Mouse (Mus musculus) MEL (cell line): ENCODE results near the gene Arhgap9.

Experiments used
- CTCF ChIP-seq, 3 experiments: IDR thresholded peaks in 2 of 3; conservative IDR thresholded peaks in 1 of 3; 2 replicates each; pipeline ENCODE4 v1.5.1; 2011 to 2012; ENCODE audit warnings: low read length in 3 of 3, low read depth in 2 of 3, mild to moderate bottlenecking in 2 of 3, improper control_type of control experiment in 1 of 3, inconsistent platforms in 1 of 3, mixed read lengths in 1 of 3, moderate library complexity in 1 of 3; ENCODE audit not compliant: control insufficient read depth in 1 of 3, insufficient read depth in 1 of 3, poor library complexity in 1 of 3, severe bottlenecking in 1 of 3
- EP300 ChIP-seq, 2 experiments: IDR thresholded peaks; 2 replicates each; pipeline ENCODE4 v1.6.1; 2011; ENCODE audit warnings: improper control_type of control experiment in 2 of 2, low read length in 2 of 2, low read depth in 1 of 2, mild to moderate bottlenecking in 1 of 2
- GATA1 ChIP-seq: IDR thresholded peaks from 2 replicates; pipeline ENCODE4 v1.6.1; 2011; ENCODE audit warnings: low read depth, low read length, improper control_type of control experiment
- HCFC1 ChIP-seq: IDR thresholded peaks from 2 replicates; pipeline ENCODE4 v1.6.1; 2012; ENCODE audit warnings: low read depth, mild to moderate bottlenecking, inconsistent platforms, low read length, improper control_type of control experiment, moderate library complexity
- MAZ ChIP-seq: IDR thresholded peaks from 2 replicates; pipeline ENCODE4 v1.6.1; 2012; ENCODE audit warnings: low read depth, mild to moderate bottlenecking, inconsistent platforms, low read length, improper control_type of control experiment
- MXI1 ChIP-seq: IDR thresholded peaks from 2 replicates; pipeline ENCODE4 v1.6.1; 2011; ENCODE audit warnings: mild to moderate bottlenecking, low read depth, low read length, improper control_type of control experiment
- POLR2A ChIP-seq, 2 experiments: IDR thresholded peaks; 2 replicates each; pipeline ENCODE4 v1.6.1; 2011 to 2012; ENCODE audit warnings: low read length in 2 of 2, mild to moderate bottlenecking in 2 of 2, control low read depth in 1 of 2, improper control_type of control experiment in 1 of 2, low read depth in 1 of 2, moderate library complexity in 1 of 2; ENCODE audit not compliant: control insufficient read depth in 1 of 2, insufficient read depth in 1 of 2, poor library complexity in 1 of 2
- RAD21 ChIP-seq: IDR thresholded peaks from 2 replicates; pipeline ENCODE4 v1.6.1; 2011; ENCODE audit warnings: mild to moderate bottlenecking, low read depth, low read length, improper control_type of control experiment
- SIN3A ChIP-seq: IDR thresholded peaks from 2 replicates; pipeline ENCODE4 v1.6.1; 2012; ENCODE audit warnings: low read length, improper control_type of control experiment, inconsistent platforms
- SMC3 ChIP-seq: IDR thresholded peaks from 2 replicates; pipeline ENCODE4 v1.6.1; 2011; ENCODE audit warnings: low read depth, low read length, improper control_type of control experiment
- TBP ChIP-seq: IDR thresholded peaks from 2 replicates; pipeline ENCODE4 v1.8.0; 2011; ENCODE audit warnings: low read depth, low read length, improper control_type of control experiment
- USF2 ChIP-seq, 2 experiments: IDR thresholded peaks; 2 replicates each; pipeline ENCODE4 v1.6.1; 2011 to 2012; ENCODE audit warnings: improper control_type of control experiment in 2 of 2, low read length in 2 of 2, borderline replicate concordance in 1 of 2, inconsistent platforms in 1 of 2, low read depth in 1 of 2, mild to moderate bottlenecking in 1 of 2; ENCODE audit not compliant: insufficient read depth in 1 of 2

DNA sequence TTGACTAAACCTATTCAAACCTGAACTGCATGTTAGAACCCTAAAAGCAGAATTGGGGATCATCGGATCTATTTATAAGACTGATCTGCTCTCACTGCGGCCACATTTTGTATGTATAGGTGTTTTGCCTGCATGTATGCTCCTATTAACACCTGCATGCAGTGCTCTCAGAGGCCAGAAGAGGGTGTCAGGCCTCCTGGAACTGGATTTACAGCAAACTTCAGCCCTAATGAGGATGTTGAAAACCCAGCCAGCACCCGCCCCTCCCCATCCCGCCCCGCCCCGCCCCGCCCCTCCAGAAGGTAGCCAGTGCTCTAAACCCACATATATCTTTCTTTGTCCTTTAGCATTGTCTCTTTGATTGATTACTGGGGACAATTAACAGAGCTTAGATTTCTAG, 2.7 kb downstream of the Arhgap9 start:
- TF ChIP-seq CTCF (IDR thresholded peaks at IDR 0.05 in 2 of 3, conservative IDR thresholded peaks at IDR 0.05 in 1 of 3; ENCODE audit: control insufficient read depth in 1 of 3, insufficient read depth in 1 of 3, low read depth in 2 of 3, low read length in 3 of 3, poor library complexity in 1 of 3, severe bottlenecking in 1 of 3) (peak; percentile 49 to 66 (median 60)), SMC3 (peak; percentile 55), POLR2A (IDR thresholded peaks at IDR 0.05; ENCODE audit: control insufficient read depth in 1 of 2, insufficient read depth in 1 of 2, low read depth in 1 of 2, low read length in 2 of 2, poor library complexity in 1 of 2) (no peak), SIN3A (peak; percentile 45; the same call in 1 of the 2 replicates), EP300 (IDR thresholded peaks at IDR 0.05; ENCODE audit: low read depth in 1 of 2, low read length in 2 of 2) (no peak), MXI1 (no peak), MAZ (no peak; the same call in 1 of the 2 replicates), USF2 (IDR thresholded peaks at IDR 0.05; ENCODE audit: borderline replicate concordance in 1 of 2, insufficient read depth in 1 of 2, low read depth in 1 of 2, low read length in 2 of 2) (no peak), RAD21 (peak; percentile 15), TBP (no peak), GATA1 (no peak), HCFC1 (0 out of 2 replicates have a peak, but pooled peaks have one; percentile 44)
